Mouse (Mus musculus): ENCODE data around the gene Gm21897.
"Not testable (repeated sequence)": the region's sequence is repeated elsewhere in the genome, so short reads cannot be mapped to it uniquely, and the experiment has no call there.

Gm21897 gene

GRCm38 (mm10) chr16:15317158-15317557 lies at the start of gene Gm21897:
Gm21897 (plus strand) TSS chr16:15317458.
- in situ Hi-C loops (cut with MboI, MseI) = not testable (repeated sequence)

GRCm38 (mm10) chr16:15272291-15272690 lies 45.0 kb upstream of the Gm21897 start:
- in situ Hi-C loops (cut with MboI, MseI) = no loop called here

DNA sequence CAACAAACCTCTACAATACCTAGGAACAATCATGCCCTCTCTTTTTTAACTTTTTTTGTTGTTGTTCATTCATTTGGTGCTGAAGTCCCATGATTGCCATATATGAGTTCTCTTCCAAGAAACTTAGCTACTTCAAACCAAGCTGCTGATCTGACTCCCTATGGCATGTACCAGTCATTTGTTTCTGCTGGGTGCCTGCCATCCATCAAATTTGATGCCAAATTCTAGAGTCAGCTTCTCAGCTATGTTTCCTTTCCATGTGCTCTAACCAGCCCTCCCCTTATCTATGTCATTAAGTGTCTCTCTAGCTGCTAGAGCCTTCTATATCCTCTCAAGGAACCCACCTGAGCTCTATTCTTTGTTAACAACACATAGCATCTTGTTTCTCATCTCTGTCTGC lies 39.8 kb upstream of the Gm21897 start:
- in situ Hi-C loops (cut with MboI, MseI) = no loop called here

GRCm38 (mm10) chr16:15293041-15293440 lies 24.2 kb upstream of the Gm21897 start:
- in situ Hi-C loops (cut with MboI, MseI) = no loop called here

DNA sequence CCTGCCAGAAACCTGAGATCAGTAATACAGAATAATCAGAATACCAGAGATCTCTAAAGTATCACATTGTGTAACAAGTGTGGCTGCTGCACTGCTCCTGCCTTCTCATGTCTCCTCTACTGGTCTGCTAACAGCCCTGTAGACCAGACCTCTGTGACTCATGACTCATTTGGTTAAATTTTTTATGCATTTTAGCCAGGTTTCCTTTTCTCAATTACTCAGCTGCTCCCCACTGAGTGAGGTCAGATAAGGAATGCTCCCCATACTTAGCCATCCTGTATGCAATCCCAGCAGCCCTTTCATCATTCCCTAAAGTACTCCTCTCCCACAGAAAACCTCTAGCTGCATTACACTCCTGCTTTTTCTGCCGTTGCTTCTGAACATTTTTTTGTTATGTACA lies 23.0 kb upstream of the Gm21897 start:
- in situ Hi-C loops (cut with MboI, MseI) = no loop called here

GRCm38 (mm10) chr16:15294911-15295659 lies 22.2 kb upstream of the Gm21897 start:
- in situ Hi-C loops (cut with MboI, MseI) = loop anchor here (5.0 kb wide), 1 partner anchor 58 kb away; no protein-coding TSS in a partner anchor

DNA sequence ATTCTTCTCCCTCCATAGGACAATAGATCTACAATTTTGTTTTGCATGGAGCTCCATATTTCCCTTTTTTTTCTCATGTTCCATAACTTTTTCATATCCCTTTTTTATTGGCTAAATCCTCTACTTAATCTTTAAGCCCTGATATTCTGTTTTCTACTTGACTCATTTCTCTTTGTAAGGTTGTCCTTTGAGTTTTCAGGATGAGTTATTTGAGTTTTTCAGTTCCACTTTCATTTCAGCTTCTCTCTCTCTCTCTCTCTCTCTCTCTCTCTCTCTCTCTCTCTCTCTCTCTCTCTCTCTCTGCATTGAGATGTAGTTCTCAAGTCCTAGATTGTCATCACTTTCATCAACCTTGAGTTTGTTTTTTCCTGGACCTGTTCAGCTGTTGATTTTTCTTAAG lies 17.3 kb downstream of the Gm21897 start:
- in situ Hi-C loops (cut with MboI, MseI) = no loop called here

DNA sequence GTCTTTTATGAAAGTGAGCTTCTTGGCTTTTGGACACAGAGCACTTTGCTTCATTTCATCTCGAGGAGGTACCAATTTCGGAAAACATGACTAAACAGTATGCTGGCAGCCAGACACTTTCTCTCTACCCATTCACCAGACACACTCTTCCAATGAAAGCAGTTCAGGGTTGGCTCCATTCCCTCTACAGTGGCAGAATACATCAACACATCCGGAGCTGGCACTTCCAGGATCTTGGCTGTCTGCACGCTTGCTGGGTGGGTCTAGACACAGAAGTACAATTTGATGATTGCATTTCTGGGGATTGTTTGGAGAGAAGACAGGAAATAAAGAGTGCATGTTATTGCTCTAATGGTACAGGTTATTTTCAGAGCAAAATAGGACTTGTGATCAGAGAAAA lies 21.8 kb downstream of the Gm21897 start:
- in situ Hi-C loops (cut with MboI, MseI) = no loop called here

DNA sequence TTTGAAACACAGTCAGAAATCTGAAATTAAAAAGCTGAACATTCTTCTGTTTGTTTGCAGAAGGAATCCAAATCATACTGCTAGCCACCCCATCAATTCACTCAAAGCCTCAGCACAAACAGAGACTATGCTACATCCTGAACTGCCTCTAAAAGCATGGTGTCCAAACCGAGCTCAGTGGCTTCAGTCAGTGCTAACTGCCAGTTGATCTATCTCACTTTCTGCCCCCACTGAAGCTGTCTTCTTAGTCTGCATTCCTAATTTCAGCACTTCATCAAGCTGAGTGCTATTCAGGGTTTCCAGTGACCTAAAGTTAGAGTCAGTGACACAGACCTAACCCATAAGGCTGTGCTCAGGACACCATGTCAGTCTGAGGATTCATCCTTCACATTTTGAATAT lies 28.8 kb downstream of the Gm21897 start:
- in situ Hi-C loops (cut with MboI, MseI) = no loop called here

- in situ Hi-C loops (cut with MboI, MseI) = no loop called here
Measured at GRCm38 (mm10) chr16:15349381-15349780, 32.1 kb downstream of the Gm21897 start.

- in situ Hi-C loops (cut with MboI, MseI) = no loop called here
Measured at GRCm38 (mm10) chr16:15351301-15351700, 34.0 kb downstream of the Gm21897 start.

- in situ Hi-C loops (cut with MboI, MseI) = no loop called here
Measured at GRCm38 (mm10) chr16:15352320-15352719, 35.1 kb downstream of the Gm21897 start.

GRCm38 (mm10) chr16:15354901-15355300 lies 37.6 kb downstream of the Gm21897 start:
- in situ Hi-C loops (cut with MboI, MseI) = no loop called here

DNA sequence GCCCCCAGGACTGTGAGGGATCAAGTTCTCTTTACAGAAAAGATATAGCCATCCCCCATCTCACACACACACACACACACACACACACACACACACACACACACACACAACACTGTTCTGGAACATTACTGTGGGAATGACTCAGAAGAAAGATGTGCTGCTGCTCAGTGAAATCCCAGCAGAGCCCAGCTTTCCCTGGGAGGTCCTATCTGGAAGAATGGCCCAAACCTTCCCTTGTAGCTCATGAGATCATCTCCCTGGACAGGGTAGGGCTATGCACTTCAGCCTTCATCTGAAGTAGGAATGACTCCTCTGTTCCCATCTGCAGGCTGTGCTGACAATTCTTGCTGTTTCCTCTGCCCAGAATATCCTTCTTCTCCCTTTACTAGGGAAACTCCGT lies 38.1 kb downstream of the Gm21897 start:
- in situ Hi-C loops (cut with MboI, MseI) = no loop called here

DNA sequence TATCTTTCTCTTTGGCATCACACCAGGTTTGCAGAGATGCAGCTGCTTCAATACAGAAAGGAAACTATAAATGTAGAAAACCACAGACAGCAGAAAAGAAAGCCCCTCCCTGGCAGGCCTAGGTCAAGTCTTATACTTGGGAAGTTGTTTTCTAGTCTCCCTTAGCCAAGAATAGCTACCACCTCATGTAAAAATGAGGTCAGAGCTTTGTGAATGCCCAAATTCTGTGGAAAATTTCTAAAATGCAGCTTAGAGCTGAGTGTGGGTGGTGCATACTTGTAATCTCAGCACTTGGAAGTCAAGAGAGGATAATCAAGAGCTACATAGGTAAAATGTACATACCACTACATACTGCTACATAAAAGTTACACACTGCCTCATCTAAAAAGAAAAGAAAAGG lies 40.5 kb downstream of the Gm21897 start:
- in situ Hi-C loops (cut with MboI, MseI) = no loop called here

DNA sequence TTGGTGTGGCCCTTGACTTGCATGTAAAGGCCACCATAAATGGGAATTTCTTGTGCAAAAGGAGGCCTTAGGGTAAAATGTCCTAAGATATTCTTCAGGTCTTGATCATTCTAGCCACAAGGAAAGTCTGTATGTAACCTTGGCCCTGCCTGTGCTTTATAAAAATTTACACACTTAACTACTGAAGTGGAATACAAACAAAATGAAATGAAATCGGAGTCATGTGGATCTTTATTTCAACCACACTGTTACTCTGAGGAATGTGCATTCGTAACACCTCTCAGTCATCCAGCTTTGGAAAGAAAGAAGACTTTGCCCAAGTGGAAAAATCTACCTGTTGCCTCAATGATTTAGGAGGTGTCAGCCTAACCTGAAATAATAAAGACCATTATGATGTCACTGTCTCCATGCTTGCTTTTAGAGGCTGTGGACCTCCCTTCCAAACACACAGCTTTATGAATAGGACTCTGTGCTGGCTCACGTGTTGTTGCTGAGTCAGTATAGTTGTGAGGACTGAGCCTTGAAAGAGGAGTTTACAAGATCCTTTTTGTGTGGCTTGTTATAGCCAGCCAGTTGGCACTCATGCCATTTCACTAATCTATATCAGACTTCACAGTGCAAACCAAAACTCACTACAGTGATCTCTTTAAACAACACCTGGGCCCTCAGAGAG lies 42.0 kb downstream of the Gm21897 start:
- in situ Hi-C loops (cut with MboI, MseI) = no loop called here

DNA sequence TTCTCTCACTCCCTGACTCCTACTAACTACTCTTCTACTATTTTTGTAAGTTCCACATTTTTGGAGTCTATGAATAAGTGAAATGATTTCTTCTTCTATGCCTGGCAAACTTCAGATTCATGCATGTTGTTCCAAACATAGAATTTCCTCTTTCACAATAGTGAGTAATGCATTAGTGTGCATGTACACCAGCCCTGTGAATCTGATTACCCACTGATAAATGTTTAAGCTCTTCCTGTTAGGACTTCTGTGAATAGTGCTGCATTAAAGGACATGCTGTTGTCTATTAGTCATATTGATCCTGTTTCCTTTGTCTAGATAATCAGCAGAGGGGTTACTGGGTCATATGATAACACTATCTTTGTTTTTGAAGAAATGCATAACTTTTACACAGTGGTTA lies 43.6 kb downstream of the Gm21897 start:
- in situ Hi-C loops (cut with MboI, MseI) = no loop called here

Data from T-helper 1 cell (primary cell).